Mouse (Mus musculus): ENCODE data around the gene Stoml2. TPM values are rescaled to one million over a fixed set of nuclear protein-coding genes. Genes with fewer than 3 reads are reported as not detected.

Gene Stoml2
- polyA plus RNA-seq, 1 experiment from 2014 or later, result 318 TPM

DNA sequence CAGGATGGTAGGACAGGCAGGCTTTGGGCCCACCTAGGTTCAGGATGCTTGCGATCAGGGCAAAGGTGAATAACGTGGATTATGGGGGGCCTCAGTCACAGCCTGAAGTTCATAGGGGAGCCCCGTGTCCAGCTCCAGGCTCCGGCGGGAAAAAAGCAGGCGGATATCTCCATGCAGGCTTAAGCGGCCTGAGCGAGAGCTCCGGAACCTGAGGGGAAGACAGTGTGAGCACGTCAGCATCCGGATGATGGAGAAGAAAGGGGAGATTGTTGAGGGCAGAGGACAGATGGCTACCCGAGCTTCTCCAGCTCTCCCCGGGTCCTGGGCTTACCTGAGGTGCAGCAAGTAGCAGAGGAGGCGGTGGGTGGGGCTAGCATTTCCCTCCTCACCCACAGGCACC lies 2.0 kb upstream of the Stoml2 start:
- H3K36me3 ChIP-seq, result peaks cover 9% of the 10 kb centered on the region; the same call in 1 of the 2 replicates
- no peaks in the 10 kb centered on the region for H3K27me3 ChIP-seq (replicated peaks)
- H3K9me3 ChIP-seq, result no peaks in the 10 kb centered on the region
- 86% methylated on average over 14 of the region's 14 CpGs for WGBS
- no peak for ATAC-seq
- H3K4me2 ChIP-seq (replicated peaks), result no peak overlapping the region
- H3K4me1 ChIP-seq (replicated peaks), result peaks cover 9% of the 10 kb centered on the region
- H3K9ac ChIP-seq, result no peak overlapping the region
- no peak overlapping the region for H3K27ac ChIP-seq
- no peak overlapping the region for H3K4me3 ChIP-seq (replicated peaks)

DNA sequence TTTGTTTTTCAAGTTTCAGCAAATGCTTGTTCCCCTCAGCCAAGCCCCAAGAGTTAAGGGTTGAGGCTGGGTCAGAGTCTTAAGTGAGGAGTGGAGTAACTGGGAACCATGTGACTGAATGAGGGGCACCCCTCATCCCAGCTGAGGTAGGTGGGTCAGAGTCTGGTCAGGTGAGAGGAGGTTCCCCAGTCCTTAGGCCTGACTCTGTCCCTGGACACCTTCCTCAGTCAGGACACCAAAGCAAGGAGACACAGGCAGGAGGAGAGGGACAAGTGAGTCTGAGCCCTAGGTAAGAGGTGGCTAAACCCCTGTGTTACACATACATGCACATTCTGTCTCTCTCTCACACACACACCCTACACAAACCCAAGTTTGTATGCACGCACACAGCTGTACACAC lies 991 bp upstream of the Stoml2 start:
- Histone ChIP-seq H3K4me2 (replicated peaks) (no peak overlapping the region), H3K9ac (no peak overlapping the region), H3K4me1 (replicated peaks) (peaks cover 9% of the 10 kb centered on the region), H3K36me3 (peaks cover 15% of the 10 kb centered on the region; the same call in 1 of the 2 replicates), H3K27ac (no peak overlapping the region), H3K27me3 (replicated peaks) (no peaks in the 10 kb centered on the region), H3K9me3 (no peaks in the 10 kb centered on the region), H3K4me3 (replicated peaks) (no peak overlapping the region)
- 71% methylated on average over 1 of the region's 1 CpGs for WGBS
- ATAC-seq, result no peak

DNA sequence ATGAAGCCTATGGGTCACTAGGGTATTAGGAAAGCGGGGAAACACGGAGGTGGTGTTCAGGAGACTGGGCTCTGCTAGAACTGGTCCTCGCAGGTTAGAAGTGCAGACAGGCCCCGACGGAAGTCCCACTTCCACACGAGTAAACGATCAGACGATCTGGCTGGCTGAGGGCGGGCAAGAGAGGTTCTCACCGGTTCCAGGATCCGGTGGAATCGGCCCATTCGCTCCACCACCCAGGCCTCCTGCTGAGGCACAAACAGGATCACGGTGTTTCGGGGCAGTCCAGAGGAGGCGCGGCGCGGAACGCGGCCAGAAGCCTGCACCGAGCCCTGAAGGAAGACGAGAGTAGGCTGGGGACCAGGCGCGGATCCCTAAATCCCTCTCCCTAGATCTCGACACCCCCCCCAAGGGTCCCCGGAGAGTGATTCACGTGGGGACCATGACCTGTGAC lies 705 bp downstream of the Stoml2 start:
- Histone ChIP-seq H3K4me2 (replicated peaks) (peak overlapping the region; percentile 84), H3K27me3 (replicated peaks) (no peaks in the 10 kb centered on the region), H3K27ac (peak overlapping the region; percentile 82), H3K9ac (peak overlapping the region; percentile 92), H3K36me3 (peaks cover 21% of the 10 kb centered on the region), H3K4me3 (replicated peaks) (peak overlapping the region; percentile 77), H3K4me1 (replicated peaks) (peaks cover 9% of the 10 kb centered on the region), H3K9me3 (no peaks in the 10 kb centered on the region)
- ATAC-seq, result peak; percentile 75
- 1% methylated on average over 28 of the region's 28 CpGs for WGBS

DNA sequence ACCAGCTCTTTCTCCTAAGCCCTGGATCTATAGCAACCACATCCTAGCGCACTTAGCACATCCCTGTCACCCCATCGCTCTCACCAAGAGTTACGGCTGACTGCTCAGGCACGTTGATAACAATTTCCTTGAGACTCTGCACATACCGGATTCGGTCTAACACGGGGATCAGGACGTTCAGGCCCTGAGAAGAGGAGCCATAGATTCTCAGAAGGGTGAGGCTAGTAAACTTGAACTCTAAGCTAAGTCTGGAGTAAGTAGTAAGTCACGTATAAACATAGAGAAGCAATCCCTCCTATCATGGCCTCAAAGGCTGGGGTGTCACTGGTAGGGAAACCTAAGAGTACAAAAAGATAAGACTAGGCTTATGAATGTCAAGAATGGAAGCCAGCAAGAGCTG lies 1.2 kb downstream of the Stoml2 start:
- Histone ChIP-seq H3K4me2 (replicated peaks) (peak overlapping the region; percentile 84), H3K9ac (peak overlapping the region; percentile 92), H3K4me1 (replicated peaks) (peaks cover 9% of the 10 kb centered on the region), H3K27me3 (replicated peaks) (no peaks in the 10 kb centered on the region), H3K36me3 (peaks cover 21% of the 10 kb centered on the region), H3K9me3 (no peaks in the 10 kb centered on the region), H3K27ac (peak overlapping the region; percentile 82; the same call in 1 of the 2 replicates), H3K4me3 (replicated peaks) (peak overlapping the region; percentile 77)
- WGBS, result 67% methylated on average over 9 of the region's 9 CpGs
- ATAC-seq, result no peak

DNA sequence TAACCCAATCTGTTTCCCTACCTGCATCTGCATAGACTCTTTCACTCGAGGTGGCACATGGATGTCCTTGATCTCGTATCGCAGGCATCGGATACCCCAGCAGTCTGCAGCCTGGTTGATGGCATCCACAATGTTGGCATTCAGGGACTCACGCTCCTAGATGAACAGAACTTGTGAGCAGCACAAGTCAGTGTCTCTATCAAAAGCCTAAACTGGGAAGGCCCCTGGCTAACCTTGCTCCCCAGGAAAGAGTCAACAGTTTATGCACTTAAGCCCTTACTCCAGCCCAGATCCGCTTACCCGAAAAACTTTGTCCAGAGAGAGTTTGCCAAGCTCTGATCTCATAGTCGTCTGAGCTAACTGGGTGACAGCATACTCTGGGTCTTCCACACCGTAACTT lies 1.8 kb downstream of the Stoml2 start:
- Histone ChIP-seq H3K4me3 (replicated peaks) (0 out of 2 replicates have a peak overlapping the region, but pooled peaks have one; percentile 77), H3K27me3 (replicated peaks) (no peaks in the 10 kb centered on the region), H3K4me1 (replicated peaks) (peaks cover 10% of the 10 kb centered on the region), H3K27ac (no peak overlapping the region), H3K36me3 (peaks cover 21% of the 10 kb centered on the region), H3K9me3 (no peaks in the 10 kb centered on the region), H3K4me2 (replicated peaks) (0 out of 2 replicates have a peak overlapping the region, but pooled peaks have one; percentile 84), H3K9ac (no peak overlapping the region)
- no peak for ATAC-seq
- 93% methylated on average over 9 of the region's 9 CpGs for WGBS

DNA sequence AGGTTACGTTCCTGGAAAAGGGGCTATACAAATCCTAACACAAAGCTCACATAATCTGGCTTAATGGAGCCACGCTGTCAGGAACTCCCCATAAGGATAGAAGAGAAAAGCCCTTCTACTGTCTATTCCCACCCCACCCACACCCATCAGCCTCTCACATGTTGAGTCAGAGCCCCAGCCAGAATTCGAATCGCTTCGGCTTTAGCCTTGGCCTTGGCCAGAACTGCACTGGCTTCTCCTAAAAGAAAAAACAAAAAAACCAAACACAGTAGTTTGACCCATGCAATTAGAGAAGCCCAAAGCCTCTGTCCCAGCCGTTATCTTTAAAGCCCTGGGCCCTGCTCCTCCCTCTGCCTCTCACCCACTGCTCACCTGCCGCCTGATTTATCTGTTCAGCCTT lies 2.4 kb downstream of the Stoml2 start:
- peaks cover 21% of the 10 kb centered on the region for H3K36me3 ChIP-seq
- no peak overlapping the region for H3K4me2 ChIP-seq (replicated peaks)
- H3K27ac ChIP-seq, result no peak overlapping the region
- H3K9me3 ChIP-seq, result no peaks in the 10 kb centered on the region
- WGBS, result 91% methylated on average over 7 of the region's 7 CpGs
- no peak overlapping the region for H3K4me3 ChIP-seq (replicated peaks)
- no peak for ATAC-seq
- H3K27me3 ChIP-seq (replicated peaks), result no peaks in the 10 kb centered on the region
- no peak overlapping the region for H3K9ac ChIP-seq
- peaks cover 15% of the 10 kb centered on the region for H3K4me1 ChIP-seq (replicated peaks)

DNA sequence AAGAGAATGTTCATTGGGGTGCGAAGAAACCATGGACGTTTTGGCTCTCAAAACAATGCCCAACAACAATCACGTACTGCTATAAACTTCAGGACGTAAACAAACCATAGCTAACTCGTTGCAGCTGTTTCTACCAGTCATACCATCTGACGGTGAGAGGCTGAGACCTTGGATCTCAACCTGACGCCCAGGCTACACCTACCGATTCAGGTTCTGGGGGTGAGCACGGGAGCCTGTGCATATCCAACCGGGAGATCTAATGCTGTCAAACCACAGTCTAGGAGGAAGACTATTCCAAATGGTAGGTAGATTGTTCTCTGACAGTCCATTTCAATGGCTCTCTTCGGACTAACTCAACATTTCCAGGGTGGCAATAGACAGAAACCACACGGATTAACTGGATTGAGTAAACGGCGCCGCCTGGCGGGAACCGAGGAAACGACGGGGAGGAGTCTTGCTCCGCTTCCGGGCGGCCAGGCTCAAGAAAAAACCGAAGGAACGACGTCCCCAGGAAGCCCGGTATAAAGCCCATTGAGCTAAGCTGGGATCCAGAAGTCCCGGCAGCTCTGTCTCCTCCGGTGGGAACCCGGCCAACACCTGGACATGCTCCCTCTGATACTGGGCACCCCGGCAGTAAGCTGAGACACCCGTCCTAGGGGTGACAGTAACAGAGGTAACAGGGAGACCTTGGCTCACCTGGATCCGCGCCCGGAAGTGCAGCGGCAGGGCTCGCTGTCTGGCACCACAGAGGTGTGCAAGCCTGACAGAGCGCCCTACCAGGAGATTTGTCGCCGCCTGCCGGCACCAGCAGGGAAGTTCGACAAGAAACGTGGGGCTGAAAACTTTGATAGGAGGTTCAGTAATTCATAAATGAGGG lies 6.2 kb downstream of the Stoml2 start, which contains the start of gene Pigo:
Gene Pigo, minus strand, starts transcription at position 736 of the 877 bp plus-strand sequence.
- Histone ChIP-seq H3K36me3 (peaks cover 39% of the 10 kb centered on the region), H3K4me1 (replicated peaks) (peaks cover 12% of the 10 kb centered on the region), H3K9me3 (no peaks in the 10 kb centered on the region), H3K4me3 (replicated peaks) (peak within 1 kb of the TSS; percentile 52), H3K27me3 (replicated peaks) (no peaks in the 10 kb centered on the region), H3K4me2 (replicated peaks) (peak within 1 kb of the TSS; percentile 60), H3K9ac (peak within 1 kb of the TSS; percentile 57), H3K27ac (peak within 1 kb of the TSS; percentile 83)
- 5% methylated on average over 42 of the region's 42 CpGs for WGBS
- peak; percentile 97 for ATAC-seq

DNA sequence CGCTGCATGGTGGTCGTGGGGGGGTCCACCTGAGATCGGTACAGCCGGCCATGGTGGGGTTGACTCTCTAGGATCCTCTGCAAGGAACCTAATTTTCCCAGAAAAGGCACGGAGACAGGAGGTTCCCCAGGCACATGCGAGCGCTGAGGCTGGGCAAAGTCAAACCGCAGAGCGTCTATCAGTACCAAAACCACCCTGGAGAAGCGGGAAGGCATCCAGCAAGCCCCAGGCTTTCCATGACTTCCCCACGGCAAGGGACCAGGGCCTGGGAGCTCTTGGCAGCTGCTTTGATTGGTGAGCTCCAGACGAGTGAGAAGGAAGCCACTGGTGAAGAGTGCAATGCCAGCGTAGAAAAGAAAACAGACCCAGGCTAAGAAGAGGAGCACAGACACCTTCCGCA lies 6.8 kb downstream of the Stoml2 start:
- H3K4me2 ChIP-seq (replicated peaks), result peak overlapping the region; percentile 60
- peaks cover 7% of the 10 kb centered on the region for H3K4me1 ChIP-seq (replicated peaks)
- WGBS, result 75% methylated on average over 14 of the region's 14 CpGs
- H3K36me3 ChIP-seq, result peaks cover 43% of the 10 kb centered on the region
- no peaks in the 10 kb centered on the region for H3K27me3 ChIP-seq (replicated peaks)
- H3K9ac ChIP-seq, result peak overlapping the region; percentile 50
- ATAC-seq, result no peak
- 0 out of 2 replicates have a peak overlapping the region, but pooled peaks have one; percentile 83 for H3K27ac ChIP-seq
- peak overlapping the region; percentile 52 for H3K4me3 ChIP-seq (replicated peaks)
- H3K9me3 ChIP-seq, result no peaks in the 10 kb centered on the region

DNA sequence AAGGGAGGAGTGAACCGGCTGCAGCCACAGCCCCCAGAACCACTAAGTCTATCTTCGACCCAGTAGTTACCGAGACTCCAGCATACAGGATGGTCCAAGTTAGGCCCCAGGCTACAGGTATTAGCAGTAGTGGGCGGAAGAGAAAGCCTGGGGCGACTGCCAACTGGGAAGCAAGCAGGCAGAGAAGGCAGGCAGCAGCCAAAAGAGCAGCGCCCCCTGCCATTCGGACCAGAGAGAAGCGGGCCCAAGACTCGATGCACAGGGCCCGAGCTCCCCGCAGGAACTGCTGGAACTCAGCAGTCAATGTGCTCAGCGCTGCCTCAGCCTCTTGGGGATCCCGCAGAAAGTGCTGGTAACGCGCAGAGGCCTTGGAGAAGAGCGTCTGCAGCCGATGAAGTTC lies 10.2 kb downstream of the Stoml2 start:
- no peak overlapping the region for H3K4me2 ChIP-seq (replicated peaks)
- H3K4me3 ChIP-seq (replicated peaks), result no peak overlapping the region
- peaks cover 7% of the 10 kb centered on the region for H3K4me1 ChIP-seq (replicated peaks)
- H3K9ac ChIP-seq, result no peak overlapping the region
- peaks cover 24% of the 10 kb centered on the region; the same call in 1 of the 2 replicates for H3K36me3 ChIP-seq
- no peak for ATAC-seq
- no peaks in the 10 kb centered on the region for H3K27me3 ChIP-seq (replicated peaks)
- no peaks in the 10 kb centered on the region for H3K9me3 ChIP-seq
- 75% methylated on average over 17 of the region's 17 CpGs for WGBS
- H3K27ac ChIP-seq, result no peak overlapping the region

DNA sequence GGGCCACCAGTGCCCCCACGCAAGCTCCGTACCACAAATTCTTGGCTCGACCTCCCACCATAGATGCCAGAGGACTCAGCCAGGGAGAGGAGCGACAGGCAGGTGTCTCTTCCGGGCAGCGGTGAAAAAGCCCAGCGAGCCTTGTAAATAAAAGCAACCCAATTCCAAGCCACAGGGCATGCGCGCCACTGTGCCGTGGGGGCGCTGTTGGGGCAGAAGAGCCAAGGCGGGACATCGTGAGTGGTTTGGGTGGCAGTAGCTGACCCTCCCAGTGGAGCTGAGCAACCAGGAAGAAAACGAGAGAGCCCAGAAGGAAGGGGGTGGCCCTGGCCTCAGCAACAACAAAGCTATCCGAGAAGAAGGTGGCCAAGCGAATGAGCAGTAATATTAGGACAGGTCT lies 10.6 kb downstream of the Stoml2 start:
- Histone ChIP-seq H3K27me3 (replicated peaks) (no peaks in the 10 kb centered on the region), H3K4me1 (replicated peaks) (peaks cover 7% of the 10 kb centered on the region), H3K36me3 (peaks cover 24% of the 10 kb centered on the region; the same call in 1 of the 2 replicates), H3K9ac (no peak overlapping the region), H3K27ac (no peak overlapping the region), H3K4me3 (replicated peaks) (no peak overlapping the region), H3K4me2 (replicated peaks) (no peak overlapping the region), H3K9me3 (no peaks in the 10 kb centered on the region)
- no peak for ATAC-seq
- 87% methylated on average over 16 of the region's 16 CpGs for WGBS

DNA sequence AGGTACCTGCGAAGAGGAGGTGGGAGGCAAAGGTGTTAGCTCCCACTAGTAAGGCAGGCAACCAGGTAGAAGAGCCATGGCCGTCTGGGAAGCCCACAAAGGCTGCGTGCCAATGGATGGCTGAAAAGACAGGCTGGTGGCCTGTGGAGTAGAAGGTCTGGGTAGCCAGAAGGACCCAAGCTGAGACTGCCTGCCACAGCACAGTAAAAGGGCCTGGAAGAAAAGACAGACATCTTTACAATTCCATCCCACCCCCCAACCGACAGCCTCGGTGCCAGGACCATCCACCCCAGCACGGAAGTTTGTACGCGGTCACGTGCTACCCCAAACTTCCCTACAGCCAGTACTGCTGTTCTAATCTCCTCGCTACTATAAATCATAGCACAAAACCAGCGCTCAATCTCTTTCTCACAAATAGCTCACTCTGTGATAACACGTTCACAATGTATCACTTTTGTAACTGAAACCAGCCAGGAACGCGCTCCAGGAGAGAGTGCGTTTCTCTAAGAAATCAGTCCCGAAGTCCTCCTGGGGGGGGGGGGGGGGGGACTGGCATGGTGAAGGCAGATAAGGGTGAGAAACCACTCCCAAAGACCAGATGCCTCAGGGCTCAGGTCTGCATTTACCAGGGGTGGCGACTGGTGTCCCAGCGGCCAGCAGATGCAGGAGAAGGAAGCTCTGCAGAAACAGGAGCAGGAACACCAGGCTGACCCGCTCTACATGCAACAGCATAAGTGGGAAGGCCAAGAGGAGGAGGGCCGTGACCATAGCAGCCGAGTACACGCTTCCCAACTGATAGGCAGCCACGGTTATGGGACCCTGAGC lies 11.7 kb downstream of the Stoml2 start:
- WGBS, result 92% methylated on average over 23 of the region's 23 CpGs
- Histone ChIP-seq H3K9me3 (no peaks in the 10 kb centered on the region), H3K4me2 (replicated peaks) (no peak overlapping the region), H3K27ac (no peak overlapping the region), H3K9ac (no peak overlapping the region), H3K27me3 (replicated peaks) (no peaks in the 10 kb centered on the region), H3K36me3 (peaks cover 24% of the 10 kb centered on the region; the same call in 1 of the 2 replicates), H3K4me1 (replicated peaks) (peaks cover 6% of the 10 kb centered on the region), H3K4me3 (replicated peaks) (no peak overlapping the region)
- ATAC-seq, result no peak

DNA sequence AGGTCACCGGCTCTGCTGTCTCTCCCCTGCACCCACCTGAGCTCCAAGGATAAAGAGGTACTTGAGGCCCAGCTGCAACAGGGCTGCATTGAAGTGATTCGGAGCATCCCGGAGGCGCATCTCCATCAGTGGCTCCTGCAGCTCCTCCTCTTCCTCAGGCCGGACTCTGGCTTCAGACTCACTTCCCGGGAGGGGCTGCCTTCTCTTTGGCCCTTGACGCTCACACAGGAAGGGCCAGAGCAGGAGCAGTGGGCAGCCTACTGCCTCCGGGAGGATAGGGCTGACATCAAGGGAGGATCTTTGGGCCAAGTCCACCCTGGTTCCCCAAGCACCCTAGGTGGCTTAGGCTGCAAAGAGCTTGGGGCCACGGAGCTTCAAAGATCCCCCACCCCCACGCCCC lies 12.3 kb downstream of the Stoml2 start:
- no peaks in the 10 kb centered on the region for H3K27me3 ChIP-seq (replicated peaks)
- H3K4me2 ChIP-seq (replicated peaks), result no peak overlapping the region
- peaks cover 24% of the 10 kb centered on the region; the same call in 1 of the 2 replicates for H3K36me3 ChIP-seq
- H3K4me1 ChIP-seq (replicated peaks), result no peaks in the 10 kb centered on the region
- ATAC-seq, result no peak
- WGBS, result 95% methylated on average over 10 of the region's 10 CpGs
- H3K9ac ChIP-seq, result no peak overlapping the region
- H3K4me3 ChIP-seq (replicated peaks), result no peak overlapping the region
- no peak overlapping the region for H3K27ac ChIP-seq
- no peaks in the 10 kb centered on the region for H3K9me3 ChIP-seq

Measured in intestine, embryonic 15.5 days (tissue).